Mouse (Mus musculus) heart, postnatal 0 days (tissue): ENCODE measurements around the gene Sinhcaf.

Source experiments
- CTCF ChIP-seq: IDR thresholded peaks from 2 replicates; pipeline ENCODE4 v1.5.1; 2016; ENCODE audit warnings: antibody characterized with exemption, control low read depth, low read depth
- EP300 ChIP-seq: IDR thresholded peaks from 2 replicates; pipeline ENCODE4 v1.6.1; 2016; ENCODE audit warnings: antibody characterized with exemption, low read depth

GRCm38 (mm10) chr6:148944344-148944766 lies 1.9 kb downstream of the Sinhcaf start:
- TF ChIP-seq CTCF (no peak), EP300 (no peak)
